Mouse (Mus musculus): ENCODE measurements at regions not wholly inside any gene's neighbourhood (a gene's known extent, or its start where the extent isn't known, plus 50 kb on each side); places are given as distances from the start of the nearest gene placed in this dataset.

- no peak overlapping the region for H3K4me3 ChIP-seq (ENCODE audit: control insufficient read depth in 1 of 2, insufficient read depth in 1 of 2, low read depth in 2 of 2, low read length in 2 of 2)
- H3K36me3 ChIP-seq (ENCODE audit: control insufficient read depth in 1 of 2, insufficient read depth in 2 of 2, low read length in 2 of 2) = no peaks in the 10 kb centered on the region
These were observed 226.5 kb upstream of the Tox3 start for GRCm38 (mm10) chr8:90574676-90575075.

GRCm38 (mm10) chr8:90556079-90556427 is 207.9 kb upstream of the Tox3 start:
- Histone ChIP-seq H3K4me3 (ENCODE audit: control insufficient read depth in 1 of 2, insufficient read depth in 1 of 2, low read depth in 2 of 2, low read length in 2 of 2) (no peak overlapping the region), H3K9me3 (replicated peaks; ENCODE audit: insufficient read depth, low read length) (no peaks in the 10 kb centered on the region), H3K27me3 (ENCODE audit: control insufficient read depth in 1 of 2, insufficient read depth in 2 of 2, low read length in 2 of 2) (no peaks in the 10 kb centered on the region), H3K4me1 (ENCODE audit: control insufficient read depth in 1 of 2, insufficient read depth in 2 of 2, low read length in 2 of 2) (no peaks in the 10 kb centered on the region), H3K9ac (ENCODE audit: control insufficient read depth, low read depth, low read length, poor library complexity, severe bottlenecking) (no peak overlapping the region), H3K79me2 (ENCODE audit: control insufficient read depth, insufficient read depth, low read length, poor library complexity) (no peaks in the 10 kb centered on the region), H3K36me3 (ENCODE audit: control insufficient read depth in 1 of 2, insufficient read depth in 2 of 2, low read length in 2 of 2) (no peaks in the 10 kb centered on the region), H3K27ac (ENCODE audit: control insufficient read depth, low read depth, low read length) (no peak overlapping the region)
- TF ChIP-seq MYC (IDR thresholded peaks at IDR 0.05; ENCODE audit: low read depth, low read length) = no peak
- no peak for TF ChIP-seq ELF1 (IDR thresholded peaks at IDR 0.05; ENCODE audit: low read depth, low read length)
- TF ChIP-seq MAX (IDR thresholded peaks at IDR 0.05; ENCODE audit: low read length) = no peak
- no peak for TF ChIP-seq MEF2A (IDR thresholded peaks at IDR 0.05; ENCODE audit: extremely low read depth, insufficient replicate concordance, low read depth, low read length, poor library complexity, severe bottlenecking)
- TF ChIP-seq MAZ (IDR thresholded peaks at IDR 0.05; ENCODE audit: low read depth, low read length) = no peak
- no peak for TF ChIP-seq MAFK (IDR thresholded peaks at IDR 0.05; ENCODE audit: borderline replicate concordance, low read depth, low read length)
- no peak for TF ChIP-seq SMC3 (IDR thresholded peaks at IDR 0.05; ENCODE audit: low read depth, low read length)
- no peak for TF ChIP-seq MYB (IDR thresholded peaks at IDR 0.05; ENCODE audit: low read depth, low read length)
- no peak for TF ChIP-seq NRF1 (IDR thresholded peaks at IDR 0.05; ENCODE audit: insufficient read depth, low read depth, low read length, poor library complexity, severe bottlenecking)
- no peak for TF ChIP-seq MXI1 (IDR thresholded peaks at IDR 0.05; ENCODE audit: low read depth, low read length)
- no peak for TF ChIP-seq EP300 (IDR thresholded peaks at IDR 0.05; ENCODE audit: low read depth in 1 of 2, low read length in 2 of 2)
- TF ChIP-seq ZC3H11A (IDR thresholded peaks at IDR 0.05; ENCODE audit: low read depth, low read length) = no peak
- no peak for TF ChIP-seq NELFE (IDR thresholded peaks at IDR 0.05; ENCODE audit: low read depth, low read length)
- TF ChIP-seq USF1 (IDR thresholded peaks at IDR 0.05; ENCODE audit: low read depth, low read length) = no peak
- no peak for TF ChIP-seq TBP (IDR thresholded peaks at IDR 0.05; ENCODE audit: low read depth, low read length)
- TF ChIP-seq KAT2A (conservative IDR thresholded peaks at IDR 0.05; ENCODE audit: low read depth, low read length) = no peak
- TF ChIP-seq ZNF384 (IDR thresholded peaks at IDR 0.05; ENCODE audit: low read depth, low read length) = no peak
- TF ChIP-seq RAD21 (IDR thresholded peaks at IDR 0.05; ENCODE audit: low read depth, low read length) = no peak
- no peak for TF ChIP-seq TAL1 (IDR thresholded peaks at IDR 0.05; ENCODE audit: low read length)
- no peak for TF ChIP-seq CHD1 (IDR thresholded peaks at IDR 0.05; ENCODE audit: low read depth, low read length)
- DNase-seq (ENCODE audit: low read depth, low spot score) = no peak

More at GRCm38 (mm10) chr8:90574676-90575075, 226.5 kb upstream of the Tox3 start:
- H3K9ac ChIP-seq (ENCODE audit: control insufficient read depth, low read depth, low read length, poor library complexity, severe bottlenecking) = no peak overlapping the region
- no peaks in the 10 kb centered on the region for H3K4me1 ChIP-seq (ENCODE audit: control insufficient read depth in 1 of 2, insufficient read depth in 2 of 2, low read length in 2 of 2)
- DNase-seq (ENCODE audit: low read depth, low spot score) = no peak
- H3K9me3 ChIP-seq (replicated peaks; ENCODE audit: insufficient read depth, low read length) = no peaks in the 10 kb centered on the region
- no peak for TF ChIP-seq USF1 (IDR thresholded peaks at IDR 0.05; ENCODE audit: low read depth, low read length)
- TF ChIP-seq MEF2A (IDR thresholded peaks at IDR 0.05; ENCODE audit: extremely low read depth, insufficient replicate concordance, low read depth, low read length, poor library complexity, severe bottlenecking) = no peak
- no peak for TF ChIP-seq CHD1 (IDR thresholded peaks at IDR 0.05; ENCODE audit: low read depth, low read length)
- TF ChIP-seq ZC3H11A (IDR thresholded peaks at IDR 0.05; ENCODE audit: low read depth, low read length) = no peak
- no peak for TF ChIP-seq BHLHE40 (IDR thresholded peaks at IDR 0.05; ENCODE audit: borderline replicate concordance, low read depth, low read length)
- TF ChIP-seq E2F4 (IDR thresholded peaks at IDR 0.05; ENCODE audit: borderline replicate concordance, low read depth, low read length) = no peak
- TF ChIP-seq CTCF (IDR thresholded peaks at IDR 0.05 in 2 of 3, conservative IDR thresholded peaks at IDR 0.05 in 1 of 3; ENCODE audit: control insufficient read depth in 1 of 3, insufficient read depth in 1 of 3, low read depth in 2 of 3, low read length in 3 of 3, poor library complexity in 1 of 3, severe bottlenecking in 1 of 3) = no peak
- no peak for TF ChIP-seq GATA1 (IDR thresholded peaks at IDR 0.05; ENCODE audit: low read depth, low read length)
- TF ChIP-seq MYB (IDR thresholded peaks at IDR 0.05; ENCODE audit: low read depth, low read length) = no peak
- no peak for TF ChIP-seq KAT2A (conservative IDR thresholded peaks at IDR 0.05; ENCODE audit: low read depth, low read length)
- no peak for TF ChIP-seq POLR2AphosphoS5 (IDR thresholded peaks at IDR 0.05; ENCODE audit: borderline replicate concordance, low read depth, low read length)
- no peak for TF ChIP-seq POLR2A (IDR thresholded peaks at IDR 0.05; ENCODE audit: control insufficient read depth in 1 of 2, insufficient read depth in 1 of 2, low read depth in 1 of 2, low read length in 2 of 2, poor library complexity in 1 of 2)
- TF ChIP-seq SIN3A (IDR thresholded peaks at IDR 0.05; ENCODE audit: low read length) = no peak
- H3K27ac ChIP-seq (ENCODE audit: control insufficient read depth, low read depth, low read length) = no peak overlapping the region
- no peaks in the 10 kb centered on the region for H3K27me3 ChIP-seq (ENCODE audit: control insufficient read depth in 1 of 2, insufficient read depth in 2 of 2, low read length in 2 of 2)
- no peaks in the 10 kb centered on the region for H3K79me2 ChIP-seq (ENCODE audit: control insufficient read depth, insufficient read depth, low read length, poor library complexity)
